Mouse (Mus musculus) spleen, postnatal 10 days (tissue): ENCODE data around the gene Dtnbp1.

ENCODE experiments used
- DNase-seq, 2 experiments: peaks; one replicate each; pipeline ENCODE4 v3.0.0; 2021 to 2022; ENCODE audit warnings: low spot score in 2 of 2

Gene Dtnbp1

DNA sequence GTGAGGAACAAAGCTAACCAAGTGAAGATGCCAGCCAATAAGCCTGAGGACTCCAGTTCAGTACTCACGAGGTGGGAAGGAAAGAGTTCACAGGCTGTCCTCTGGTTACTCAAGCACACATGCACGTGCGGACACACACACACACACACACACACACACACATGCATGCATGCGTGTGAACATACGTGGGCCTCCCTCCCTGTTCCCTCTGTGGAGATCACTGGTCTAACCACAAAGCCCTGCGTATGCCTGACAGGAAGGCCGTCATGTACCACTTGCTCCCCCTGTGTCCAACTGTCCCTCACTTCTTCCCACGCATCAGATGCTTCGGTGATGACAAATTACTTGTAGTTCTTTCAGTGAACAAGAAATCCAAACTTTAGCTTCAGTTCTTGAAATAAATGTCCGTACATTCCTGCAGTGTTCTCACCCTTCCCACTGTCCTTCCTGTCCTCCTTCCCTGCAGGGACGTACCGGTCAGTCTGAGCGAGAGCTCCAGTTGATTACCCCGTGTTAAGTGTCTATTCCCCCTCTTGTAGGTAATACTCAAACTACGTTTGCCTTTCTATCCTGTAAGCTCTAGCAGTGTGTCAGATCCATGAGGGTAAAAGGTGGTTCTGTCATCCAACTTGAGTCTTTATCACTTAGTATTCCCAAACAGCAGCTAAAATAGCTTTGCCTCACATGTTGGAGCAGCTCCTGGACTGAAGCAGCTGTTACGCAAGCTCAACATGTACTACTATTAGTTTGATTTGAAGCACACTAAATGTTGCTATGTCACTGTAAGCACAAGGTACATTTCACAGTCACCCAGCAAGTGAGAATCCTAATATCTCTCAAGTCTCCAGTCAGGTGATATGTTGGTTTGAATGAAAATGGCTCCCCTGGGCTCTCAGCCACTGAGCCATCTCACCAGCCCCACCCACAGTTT is 53.4 kb downstream of the Dtnbp1 start:
- no peak for DNase-seq

DNA sequence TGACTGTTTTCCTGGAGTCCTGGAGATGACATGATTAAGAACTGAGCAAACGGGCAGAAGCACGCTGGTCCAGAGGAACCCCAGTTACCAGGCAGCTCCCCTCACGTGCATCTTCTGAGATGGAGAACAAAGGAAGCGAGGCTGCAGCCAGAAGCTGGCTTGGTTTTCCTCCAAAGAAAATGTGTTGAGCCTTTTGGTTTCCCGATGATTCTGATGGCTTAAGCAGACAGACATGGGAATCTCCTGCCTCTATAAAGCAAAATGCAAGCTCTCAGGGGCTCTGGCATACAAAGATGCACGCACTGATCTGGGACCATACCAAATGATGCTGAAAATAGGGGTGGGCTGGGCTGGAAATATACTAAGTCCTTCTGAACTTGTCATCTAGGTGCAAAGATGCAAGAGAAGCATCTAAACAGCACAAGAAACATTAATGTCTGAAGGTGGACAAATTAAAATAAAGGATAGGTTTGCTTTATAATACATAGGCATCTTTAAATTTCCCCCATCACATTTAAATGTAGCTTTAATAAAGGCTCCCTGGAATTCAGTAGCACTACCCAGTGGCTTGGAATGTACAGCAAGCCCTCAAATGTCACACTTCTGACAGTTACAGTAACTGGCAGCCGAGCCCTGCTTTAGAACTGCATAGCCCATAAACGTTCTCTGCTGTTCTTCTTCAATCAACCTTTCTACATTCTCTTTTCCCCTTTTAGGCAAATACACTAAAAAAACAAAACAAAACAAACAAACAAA is 54.9 kb downstream of the Dtnbp1 start:
- no peak for DNase-seq

DNA sequence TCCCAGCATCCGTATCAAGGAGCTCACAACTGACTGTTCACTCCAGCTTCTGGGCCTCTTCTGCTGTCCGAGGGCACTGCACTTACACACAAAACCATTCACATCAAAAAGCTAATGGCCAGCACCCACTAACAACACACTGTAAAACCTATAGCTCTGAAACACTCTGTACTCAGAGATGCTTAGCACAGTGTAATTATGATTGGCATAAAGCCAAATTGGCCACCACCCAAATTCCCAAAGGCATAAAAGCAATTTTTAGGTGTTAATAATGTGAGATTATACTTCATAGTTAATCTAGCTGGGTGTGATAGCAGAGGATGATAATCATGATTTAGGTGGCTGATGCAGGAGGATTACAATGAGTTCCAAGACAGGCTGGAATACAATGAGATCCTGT is 58.3 kb downstream of the Dtnbp1 start:
- no peak for DNase-seq

DNA sequence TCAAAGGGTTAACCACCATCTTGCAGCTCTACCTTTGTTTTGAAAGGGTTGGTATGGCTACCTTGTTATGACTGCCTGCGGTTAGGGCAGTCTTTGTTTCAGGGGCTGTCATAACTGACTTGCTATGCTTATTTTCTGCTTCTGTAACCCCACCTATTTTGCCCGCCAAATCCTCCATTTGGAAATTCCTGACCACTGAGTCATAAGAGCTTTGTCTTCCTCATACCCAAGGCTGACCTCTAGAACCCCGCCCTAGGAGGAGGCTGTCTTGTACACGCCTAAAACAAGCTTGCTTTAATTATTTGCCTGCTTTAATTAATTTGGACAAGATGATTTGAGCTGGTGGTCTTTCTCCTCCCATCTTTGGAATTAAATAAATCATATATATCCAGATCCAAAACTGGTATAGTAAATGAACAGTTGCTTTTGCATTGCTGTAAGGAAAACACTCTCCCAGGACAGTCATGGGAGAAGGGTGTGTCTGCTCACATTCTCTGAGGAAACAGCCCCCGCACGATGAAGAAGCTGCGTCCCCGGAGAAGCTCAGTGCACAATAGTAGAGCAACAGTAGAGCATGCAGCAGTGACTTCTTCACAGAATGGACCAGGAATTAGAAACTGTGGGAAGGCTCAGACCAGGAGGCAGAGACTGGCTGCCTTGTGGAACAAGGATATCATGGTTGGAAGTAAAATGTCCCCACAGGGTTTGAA is 62.5 kb downstream of the Dtnbp1 start:
- no peak for DNase-seq

DNA sequence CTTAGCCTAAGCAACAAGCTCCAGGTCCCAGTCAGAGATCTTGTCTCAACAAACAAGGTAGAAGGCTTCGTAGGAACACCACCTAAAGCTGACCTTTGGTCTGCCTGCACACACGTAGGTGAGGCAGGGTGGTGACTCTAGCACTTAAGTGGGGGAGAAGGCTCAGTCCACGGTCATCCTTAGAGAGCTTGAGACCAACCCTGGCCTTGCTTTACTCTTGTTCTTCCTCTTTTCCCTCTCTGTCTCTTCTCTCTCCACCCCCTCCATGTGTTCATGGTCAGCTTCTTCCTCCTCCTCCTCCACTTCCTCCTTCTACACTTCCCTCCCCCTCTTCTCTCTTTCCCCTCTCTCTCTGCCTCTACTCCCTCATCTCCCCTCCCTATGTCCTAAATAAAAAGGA is 64.3 kb downstream of the Dtnbp1 start:
- DNase-seq: no peak

DNA sequence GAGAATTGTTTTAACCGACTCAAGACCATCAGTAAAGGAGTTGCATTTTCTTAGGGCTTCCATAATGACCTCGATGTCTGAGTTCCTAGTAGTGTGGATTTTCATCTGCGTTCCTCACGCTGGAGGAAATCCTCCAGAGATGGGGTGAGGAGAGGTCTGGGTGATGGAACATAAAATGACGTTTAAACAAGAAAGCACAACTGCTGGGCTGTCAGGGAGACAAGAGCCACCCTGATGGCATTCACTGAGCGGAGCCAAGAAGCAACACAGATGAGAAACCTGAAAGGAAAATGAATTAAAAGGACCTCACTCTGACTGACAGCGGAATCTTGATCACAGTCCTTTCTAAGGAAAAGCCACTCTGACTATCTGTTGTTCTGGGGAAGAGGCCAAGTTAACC is 68.4 kb downstream of the Dtnbp1 start:
- DNase-seq: no peak

DNA sequence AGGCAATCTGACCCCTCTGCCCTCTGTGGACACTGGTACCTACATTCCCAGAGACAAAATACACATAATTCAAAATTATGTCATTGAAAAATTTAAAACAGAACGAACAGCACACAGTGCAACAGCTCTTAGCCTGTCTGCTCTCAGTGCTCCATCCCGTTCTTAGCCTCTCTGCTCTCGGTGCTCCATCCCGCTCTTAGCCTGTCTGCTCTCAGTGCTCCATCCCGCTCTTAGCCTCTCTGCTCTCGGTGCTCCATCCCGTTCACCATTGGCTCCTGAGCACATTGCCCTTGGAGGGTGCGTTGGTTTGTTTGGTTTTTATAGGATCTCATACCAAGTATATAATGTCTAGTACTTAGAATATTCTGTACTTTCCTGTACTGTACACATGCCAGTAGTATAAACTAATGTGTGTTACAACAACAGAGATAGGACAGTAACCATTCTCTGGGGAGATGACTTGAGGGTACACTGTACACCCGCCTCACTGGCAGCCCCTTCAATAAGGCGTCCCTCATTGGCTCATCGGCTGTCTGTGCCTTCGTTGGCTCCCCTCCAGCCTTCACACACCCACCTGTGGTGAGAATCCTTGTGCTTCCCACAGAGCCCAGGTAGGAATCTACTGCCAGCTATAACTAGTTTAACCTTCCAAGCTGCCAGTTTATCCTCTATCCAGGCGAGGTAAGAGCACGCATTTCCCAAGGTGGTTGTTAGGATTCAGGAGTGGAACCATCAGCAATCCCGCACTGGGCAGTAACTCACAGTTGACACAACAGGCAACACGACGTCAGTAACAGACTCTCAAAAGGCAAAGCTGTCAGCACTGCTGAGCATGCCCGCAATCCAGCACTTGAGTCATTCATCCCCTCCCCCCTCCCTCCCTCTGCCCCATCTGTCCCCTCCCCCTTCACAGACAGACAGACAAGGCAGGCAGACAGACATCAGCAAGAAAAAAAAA is 69.4 kb downstream of the Dtnbp1 start:
- no peak for DNase-seq

DNA sequence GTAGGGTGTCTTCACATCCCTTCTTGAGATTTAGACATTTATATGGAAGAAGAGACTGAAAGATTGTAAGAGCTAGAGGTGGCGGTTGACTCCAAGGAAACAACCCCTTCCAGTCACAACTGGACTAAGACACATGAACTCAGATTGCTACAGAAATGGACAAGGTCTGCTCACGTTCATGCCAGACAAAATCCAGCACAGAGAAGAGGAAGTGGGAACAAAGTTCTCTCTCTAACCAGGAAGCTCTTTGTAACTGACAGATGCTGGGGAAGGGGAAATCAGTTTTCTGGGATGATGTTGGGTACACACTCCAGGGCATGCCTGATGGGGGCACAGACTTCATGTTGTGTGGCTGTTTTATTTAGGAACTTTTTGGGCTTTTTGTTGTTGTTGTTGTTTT is 75.6 kb downstream of the Dtnbp1 start:
- DNase-seq: no peak

DNA sequence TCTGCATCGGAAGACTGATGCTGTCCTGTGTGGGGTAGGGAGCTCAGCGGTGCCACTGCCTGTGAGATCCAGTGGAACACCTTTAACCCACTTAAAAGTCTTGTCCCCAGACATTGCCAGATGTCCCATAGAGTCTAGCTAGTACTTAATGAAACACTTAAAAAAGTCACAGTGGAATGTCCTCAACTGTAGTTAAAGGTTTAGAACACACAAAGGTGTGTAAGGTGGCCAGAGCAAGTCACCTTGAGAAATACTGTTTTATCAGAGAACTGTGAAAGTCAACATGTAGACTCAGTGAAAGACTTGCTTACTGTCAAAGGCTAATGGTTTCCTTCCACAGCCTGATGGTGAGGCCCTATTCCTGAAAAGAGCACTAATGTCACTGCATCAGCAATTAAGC is 76.8 kb downstream of the Dtnbp1 start:
- DNase-seq: no peak

DNA sequence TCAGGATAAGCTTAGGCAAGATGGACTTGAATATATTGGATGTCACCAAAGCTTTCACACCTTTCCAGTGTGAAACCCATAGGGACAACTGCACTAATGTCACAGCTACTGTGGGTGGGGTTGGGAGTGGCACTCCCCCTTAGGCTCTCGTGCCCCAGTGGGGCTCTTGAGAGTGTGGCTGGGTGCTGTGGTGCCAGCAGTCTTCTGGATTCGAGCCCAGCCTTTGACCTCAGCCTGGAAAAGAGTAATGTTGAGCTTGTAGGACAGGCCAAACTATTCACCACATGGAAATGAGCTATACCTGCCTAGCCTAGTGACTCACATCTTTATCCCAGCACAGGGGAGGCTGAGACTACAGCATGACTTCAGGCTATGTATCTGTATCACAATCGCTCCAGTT is 77.9 kb downstream of the Dtnbp1 start:
- DNase-seq: no peak

DNA sequence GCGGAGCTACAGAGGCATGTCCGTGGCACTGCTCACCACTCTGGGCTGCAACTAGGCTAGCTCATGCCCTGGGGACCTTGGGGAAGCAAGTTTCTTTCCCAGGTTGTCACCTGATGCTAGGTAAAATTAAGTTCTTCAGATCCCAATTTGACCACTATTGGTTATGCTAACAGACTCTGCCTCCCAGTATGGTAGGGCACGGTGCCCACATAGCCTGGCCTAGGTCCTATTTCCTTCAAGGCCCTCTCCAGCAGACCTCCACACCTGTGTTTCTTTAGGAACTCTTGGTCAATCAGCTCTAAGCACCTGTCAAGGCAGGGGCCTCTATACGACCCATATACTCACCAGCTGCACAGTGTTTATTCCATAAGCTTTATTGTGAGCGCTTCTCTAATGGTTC is 80.2 kb downstream of the Dtnbp1 start:
- DNase-seq: no peak

DNA sequence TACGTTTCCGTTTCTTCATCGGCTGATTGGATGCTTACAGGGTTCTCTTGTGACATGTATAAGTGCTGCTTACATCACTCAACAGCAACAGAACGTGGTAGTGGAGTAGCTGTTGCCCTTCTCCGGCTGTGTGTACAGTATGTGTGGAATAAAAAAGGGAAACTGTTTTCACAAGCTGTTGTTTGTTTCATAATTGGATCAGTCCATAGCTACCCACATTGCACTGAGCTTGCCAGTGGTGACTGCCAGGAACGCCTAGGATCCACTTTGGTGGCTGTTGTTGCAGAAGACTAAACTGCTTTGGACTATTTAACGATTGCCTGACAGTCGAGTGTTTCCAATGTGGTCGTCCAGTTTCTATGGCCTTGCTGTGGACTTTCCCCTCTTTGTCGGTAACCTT is 80.9 kb downstream of the Dtnbp1 start:
- no peak for DNase-seq

DNA sequence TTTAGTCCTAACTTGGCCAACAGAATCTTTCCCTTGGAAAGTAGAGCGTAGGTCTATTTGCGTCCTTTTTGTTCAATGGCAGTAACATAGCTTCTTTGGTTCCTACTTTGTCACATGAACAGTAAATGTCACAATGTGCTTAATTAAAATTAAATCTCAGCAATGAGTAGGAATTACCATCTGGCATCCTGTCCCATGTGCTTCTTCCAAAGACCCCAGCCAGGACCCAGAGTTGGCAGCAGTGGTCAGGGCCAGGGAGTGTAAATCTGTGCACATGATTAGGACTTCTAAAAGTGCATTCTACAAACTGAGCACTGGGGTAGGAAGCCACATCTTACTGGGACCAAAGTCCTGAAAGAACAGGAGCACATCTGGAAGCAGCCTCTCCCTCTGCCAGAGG is 83.7 kb downstream of the Dtnbp1 start:
- DNase-seq: no peak

DNA sequence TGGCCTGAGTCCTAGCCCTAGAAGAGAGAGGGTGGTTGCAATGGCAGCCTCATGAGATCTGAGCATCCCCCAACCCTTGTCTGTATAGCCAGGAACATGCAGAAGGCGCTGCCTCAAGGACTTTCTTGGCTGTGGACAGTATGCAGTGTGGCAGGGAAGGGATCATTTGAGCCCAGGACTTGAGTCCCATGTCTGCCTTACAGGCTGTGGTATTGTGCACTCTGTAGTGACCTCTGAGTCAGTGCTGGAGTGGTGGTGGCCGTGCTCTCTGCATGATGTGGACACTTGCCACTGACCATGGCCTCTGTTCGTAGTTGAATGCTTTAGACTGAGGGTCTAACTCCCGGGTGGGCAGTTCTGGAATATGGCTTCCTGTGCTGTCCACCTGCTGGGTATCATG is 84.7 kb downstream of the Dtnbp1 start:
- DNase-seq: no peak

DNA sequence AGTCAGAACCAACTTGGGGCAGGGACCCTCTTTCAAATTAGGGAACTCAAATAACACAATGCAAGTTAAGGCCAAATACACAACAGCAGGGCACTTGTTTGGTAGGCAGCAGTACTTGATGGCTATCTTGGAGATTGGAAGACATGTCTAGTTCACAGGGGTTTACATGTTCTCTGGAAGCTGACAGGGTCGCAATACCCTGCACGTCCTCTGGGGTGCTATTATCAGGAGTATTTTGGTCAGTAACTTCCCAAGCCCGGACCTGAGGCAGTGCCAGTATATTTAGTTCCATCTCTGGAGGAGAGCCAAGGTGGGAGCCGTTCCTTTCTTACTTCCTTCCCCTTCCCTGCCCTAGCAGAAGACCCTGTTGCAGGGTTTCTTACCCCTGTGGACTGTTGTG is 86.0 kb downstream of the Dtnbp1 start:
- DNase-seq: peak in 1 of 2 experiments; percentile 40

DNA sequence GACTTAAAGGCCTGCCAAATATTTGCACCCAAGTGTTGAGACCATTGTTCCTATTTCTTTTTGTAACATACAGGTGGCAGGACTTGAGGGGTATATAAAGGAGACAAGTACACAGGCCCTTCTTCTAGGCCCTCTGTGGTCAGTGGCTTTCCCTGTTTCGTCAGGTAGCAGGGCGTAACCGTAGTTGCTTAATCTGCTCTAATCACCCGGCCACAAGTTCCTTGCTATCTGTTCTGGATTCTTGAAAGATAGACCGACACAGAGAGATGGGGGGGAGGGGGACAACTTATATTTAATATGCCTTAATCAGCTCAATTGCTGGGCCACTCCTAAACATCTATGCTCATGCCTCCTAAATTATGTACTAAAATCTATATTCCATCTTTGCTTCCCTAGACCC is 86.6 kb downstream of the Dtnbp1 start:
- no peak for DNase-seq

DNA sequence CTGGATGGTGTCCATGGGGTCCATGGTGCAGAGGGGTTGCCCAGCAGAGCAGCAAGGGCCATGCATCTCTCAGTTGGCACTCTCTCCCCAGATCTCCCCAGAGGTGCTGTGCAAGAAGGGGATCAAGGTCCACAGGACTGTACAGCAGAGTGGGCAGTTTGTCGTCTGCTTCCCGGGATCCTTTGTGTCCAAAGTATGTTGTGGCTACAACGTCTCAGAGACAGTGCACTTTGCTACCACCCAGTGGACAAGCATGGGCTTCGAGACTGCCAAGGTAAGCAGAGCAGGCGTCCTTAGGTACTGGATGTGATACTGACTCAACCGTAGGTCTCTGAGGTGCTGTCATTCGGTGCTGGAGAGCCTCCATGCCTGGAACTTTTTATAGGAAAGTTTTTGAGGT is 88.4 kb downstream of the Dtnbp1 start:
- no peak for DNase-seq

DNA sequence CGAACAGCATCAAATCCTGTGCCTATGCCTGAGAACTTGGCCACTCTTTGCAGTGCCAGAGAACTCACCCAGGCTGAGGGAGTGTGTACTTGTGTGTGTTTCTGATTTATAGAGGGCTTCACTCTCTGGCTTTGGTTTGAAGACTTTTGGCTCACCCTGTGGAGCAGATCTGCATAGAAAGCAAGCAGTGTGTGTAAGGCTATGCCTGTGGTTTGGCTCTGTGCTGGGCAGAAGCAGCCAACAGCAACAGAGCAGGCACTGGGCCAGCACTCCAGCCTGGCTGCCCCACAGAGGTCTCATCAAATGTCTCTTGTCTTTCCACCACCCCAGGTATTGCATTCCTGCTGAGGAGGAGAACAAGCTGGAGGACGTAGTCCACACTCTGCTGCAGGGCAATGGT is 89.1 kb downstream of the Dtnbp1 start:
- DNase-seq: no peak

DNA sequence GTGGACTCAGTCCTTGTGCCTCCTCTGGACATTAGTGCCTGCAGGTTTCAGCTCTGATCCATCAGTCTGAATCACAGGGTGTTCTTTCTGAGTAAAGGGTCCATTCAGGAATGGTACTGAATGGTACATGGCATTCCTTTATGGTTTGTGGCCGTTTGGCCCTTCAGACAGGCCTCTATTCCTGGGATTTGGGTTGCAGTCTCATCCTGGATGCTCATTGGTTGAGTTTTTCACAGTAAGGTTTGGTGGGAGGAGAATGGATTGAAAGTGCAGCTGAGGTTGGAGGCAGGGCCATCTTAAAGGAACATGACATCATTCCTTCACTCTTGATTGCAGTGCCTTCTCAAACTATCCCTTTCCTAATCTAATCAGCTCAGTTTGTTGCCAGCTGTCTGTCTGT is 93.2 kb downstream of the Dtnbp1 start:
- no peak for DNase-seq

DNA sequence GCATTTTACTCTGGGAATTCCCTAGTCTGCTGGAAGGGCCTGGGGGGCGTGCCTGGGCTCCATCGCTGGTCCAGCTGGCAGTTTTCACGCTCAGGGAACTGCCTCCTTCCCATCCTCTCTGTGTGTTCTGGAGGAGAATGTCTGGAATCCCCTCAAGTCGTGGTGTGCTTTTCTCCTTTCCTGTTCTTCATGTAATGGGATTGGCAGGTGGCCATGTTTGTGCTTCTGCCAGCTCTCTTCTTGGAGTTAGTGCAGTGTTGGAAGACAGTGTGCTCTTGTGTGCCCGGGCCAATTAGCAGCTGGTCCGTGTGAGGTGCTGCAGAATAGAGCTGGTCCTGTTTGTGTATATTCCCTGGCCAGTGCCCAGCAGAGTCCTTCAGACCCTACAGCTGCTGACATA is 94.2 kb downstream of the Dtnbp1 start:
- peak in 1 of 2 experiments; percentile 27 for DNase-seq

DNA sequence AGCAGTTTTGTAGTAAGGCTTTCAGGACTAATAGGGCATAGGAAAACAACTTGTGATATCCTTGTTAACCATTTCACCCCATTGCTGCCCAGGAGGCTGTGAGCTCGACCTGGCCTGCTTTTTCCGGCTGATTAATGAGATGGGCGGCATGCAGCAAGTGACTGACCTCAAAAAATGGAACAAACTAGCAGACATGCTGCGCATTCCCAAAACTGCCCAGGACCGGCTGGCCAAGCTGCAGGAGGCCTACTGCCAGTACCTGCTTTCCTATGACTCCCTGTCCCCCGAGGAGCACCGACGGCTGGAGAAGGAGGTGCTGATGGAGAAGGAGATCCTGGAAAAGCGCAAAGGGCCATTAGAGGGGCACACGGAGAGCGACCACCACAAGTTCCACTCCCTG is 95.8 kb downstream of the Dtnbp1 start:
- DNase-seq: no peak
